Mouse (Mus musculus): ENCODE measurements around the gene BC107364. TPM values are rescaled to one million over a fixed set of nuclear protein-coding genes. Genes with fewer than 3 reads are reported as not detected.
"Not testable (repeated sequence)": the region's sequence is repeated elsewhere in the genome, so short reads cannot be mapped to it uniquely, and the experiment has no call there.

Gene BC107364
- total RNA-seq, 2 experiments from 2014 or later, result not detected

DNA sequence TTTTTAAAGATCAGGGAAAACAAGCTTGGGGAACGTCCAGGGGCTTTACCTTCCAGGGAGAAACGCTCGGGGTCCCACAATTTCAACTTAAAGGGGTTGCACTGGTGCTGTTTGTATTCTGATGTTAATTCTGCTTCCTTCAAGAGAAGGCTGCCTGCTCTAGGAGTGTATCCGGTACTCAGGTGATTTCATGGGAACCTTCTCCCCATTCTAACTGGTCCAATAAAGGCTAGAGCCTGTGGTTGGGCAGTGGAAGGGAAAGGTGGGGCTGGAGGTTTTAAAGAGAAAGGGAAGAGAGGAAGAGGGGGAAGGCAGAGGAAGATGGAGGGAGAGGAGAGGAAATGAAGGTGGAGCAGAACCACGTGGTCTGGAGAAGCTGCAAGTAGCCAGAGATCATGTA is 33.2 kb downstream of the BC107364 start:
- ATAC-seq (replicated peaks; ENCODE audit: low FRiP score, poor library complexity, severe bottlenecking), result not testable (repeated sequence)

DNA sequence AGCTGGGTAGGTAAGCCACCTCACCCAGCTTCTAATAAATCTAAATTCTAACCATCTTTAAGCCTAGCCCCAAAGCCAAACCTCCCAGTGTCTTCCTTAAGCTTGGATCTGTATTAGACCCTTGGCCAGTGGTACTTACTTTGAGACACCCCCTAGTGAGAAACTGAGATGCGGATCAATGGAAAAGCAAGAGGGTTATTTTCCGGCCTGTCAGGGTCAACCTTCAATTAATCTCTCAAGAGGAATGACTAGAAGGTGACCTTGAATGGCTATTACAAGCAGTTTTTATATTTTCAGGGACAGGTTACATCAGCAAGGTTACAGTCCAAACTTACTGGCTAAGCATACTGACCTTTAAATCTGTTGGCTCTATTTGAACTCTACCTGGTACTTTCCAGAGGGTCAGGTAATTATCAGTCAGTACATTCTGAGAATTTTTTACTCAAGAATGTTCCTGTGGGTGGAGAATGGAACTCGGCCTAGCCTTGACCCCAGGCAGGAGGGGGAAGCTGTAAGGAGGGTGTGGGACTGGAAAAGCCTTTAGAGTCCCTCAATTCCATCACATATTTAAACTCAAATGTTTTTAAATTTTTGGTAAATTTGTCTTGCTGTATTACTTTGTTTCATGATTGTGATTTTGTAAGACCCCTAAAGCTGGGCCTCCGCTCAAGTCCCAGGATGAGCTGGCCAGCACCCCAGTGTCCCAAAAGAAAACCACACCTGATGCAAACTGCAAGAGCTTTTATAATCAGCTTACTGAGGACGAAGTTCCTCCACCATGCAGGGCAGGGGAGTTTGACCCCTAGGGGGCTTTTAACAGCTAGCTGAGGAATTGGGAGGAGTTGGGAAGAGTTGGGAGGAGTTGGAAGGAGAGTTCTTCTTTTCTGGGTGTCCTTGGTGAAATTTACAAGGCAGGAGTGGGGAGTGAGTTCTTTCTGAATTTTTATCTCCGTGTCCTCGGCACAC is 34.0 kb downstream of the BC107364 start:
- no peak for ATAC-seq (replicated peaks; ENCODE audit: low FRiP score, poor library complexity, severe bottlenecking)

DNA sequence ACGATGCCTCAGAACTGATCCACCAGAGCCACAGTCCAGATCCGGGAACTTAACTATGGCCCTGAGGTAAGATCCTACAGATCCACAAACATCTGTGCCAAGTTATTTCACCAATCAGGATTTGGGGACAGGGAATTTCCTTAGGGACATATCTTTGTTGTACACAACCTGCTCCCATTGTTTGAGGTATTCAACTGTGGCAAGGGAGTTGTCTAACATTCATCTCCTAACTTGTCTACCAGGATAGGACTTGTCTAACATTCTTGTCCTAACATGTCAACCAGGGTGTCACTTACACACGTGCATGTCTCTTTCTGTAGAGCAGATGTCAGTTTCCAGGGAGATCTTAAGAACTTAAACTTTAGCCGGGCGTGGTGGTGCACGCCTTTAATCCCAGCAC is 35.5 kb downstream of the BC107364 start:
- no peak for ATAC-seq (replicated peaks; ENCODE audit: low FRiP score, poor library complexity, severe bottlenecking)

DNA sequence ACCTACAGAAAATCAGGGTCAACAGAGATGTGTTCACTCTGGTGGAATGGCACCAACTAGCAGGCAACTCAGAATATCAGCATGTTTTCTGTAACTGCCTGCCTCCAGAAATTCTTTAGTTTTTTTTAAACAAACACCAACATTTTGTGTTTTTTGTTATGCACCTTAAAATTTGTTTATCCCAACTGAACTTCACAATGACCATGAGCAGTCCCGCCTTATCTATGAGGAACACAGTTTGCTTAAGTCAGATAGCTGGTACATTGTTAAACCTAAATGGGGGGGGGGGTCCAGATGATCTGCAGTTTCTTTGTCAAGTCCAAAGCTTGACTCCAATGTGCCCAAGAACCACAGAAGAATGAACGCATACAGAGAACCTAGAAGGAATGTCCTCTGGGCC is 36.0 kb downstream of the BC107364 start:
- no peak for ATAC-seq (replicated peaks; ENCODE audit: low FRiP score, poor library complexity, severe bottlenecking)

DNA sequence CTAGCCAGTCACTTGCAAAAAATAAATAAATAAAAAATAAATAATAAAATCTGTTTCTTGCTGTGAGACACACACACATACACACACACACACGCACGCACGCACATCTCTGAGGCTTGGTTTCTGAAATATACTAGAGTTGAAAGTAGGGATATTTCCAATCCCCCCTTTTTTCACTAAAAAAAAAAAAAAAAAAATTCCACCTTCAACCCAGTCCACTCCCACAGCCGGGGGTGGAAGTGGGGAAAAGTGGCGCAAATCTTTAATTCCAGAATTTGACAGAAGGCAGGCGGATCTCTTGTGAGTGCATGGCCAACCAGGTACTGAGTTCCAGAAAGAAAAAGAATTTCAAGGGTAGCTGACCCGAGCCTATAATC is 37.2 kb downstream of the BC107364 start:
- no peak for ATAC-seq (replicated peaks; ENCODE audit: low FRiP score, poor library complexity, severe bottlenecking)

DNA sequence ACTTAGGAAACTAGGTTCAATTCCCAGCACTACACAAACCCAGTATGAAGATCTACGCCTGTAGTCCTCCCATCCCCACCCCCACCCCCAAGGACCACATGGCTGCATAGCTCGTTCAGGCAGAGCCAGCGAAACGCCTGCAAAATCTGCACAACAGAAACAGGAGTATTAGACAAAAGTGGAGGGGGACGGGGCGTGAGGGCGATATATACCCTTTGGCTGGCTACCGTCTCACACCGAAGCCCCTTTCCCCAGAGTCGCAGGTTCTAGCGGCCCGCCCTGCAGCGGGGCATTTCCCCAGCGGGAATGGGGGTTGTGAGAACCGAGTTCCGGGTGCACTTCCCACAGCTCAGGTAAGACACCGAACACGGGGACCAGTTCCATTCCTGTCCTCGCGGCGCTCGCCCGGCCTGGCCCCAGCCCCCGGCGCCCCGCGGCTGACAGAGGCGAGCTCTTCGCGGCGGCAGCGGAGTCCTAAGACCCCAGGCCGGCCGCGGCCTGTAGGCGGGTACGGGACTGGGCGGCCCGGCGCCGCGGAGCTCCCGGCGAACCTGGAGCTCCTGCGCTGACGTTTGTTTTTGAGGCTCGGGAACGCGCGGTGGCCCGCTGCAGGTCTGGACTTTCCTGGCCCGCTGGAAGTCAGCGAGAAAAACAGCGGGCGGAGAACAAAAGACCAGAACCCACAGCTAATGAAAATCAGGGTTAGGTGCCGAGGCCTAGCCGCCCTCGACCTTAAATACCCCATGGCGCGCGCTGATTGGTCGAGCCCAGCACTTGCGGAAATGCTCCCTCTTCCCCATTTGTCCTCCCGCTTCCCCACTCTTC is 37.8 kb downstream of the BC107364 start:
- ATAC-seq (replicated peaks; ENCODE audit: low FRiP score, poor library complexity, severe bottlenecking), result peak; percentile 97

DNA sequence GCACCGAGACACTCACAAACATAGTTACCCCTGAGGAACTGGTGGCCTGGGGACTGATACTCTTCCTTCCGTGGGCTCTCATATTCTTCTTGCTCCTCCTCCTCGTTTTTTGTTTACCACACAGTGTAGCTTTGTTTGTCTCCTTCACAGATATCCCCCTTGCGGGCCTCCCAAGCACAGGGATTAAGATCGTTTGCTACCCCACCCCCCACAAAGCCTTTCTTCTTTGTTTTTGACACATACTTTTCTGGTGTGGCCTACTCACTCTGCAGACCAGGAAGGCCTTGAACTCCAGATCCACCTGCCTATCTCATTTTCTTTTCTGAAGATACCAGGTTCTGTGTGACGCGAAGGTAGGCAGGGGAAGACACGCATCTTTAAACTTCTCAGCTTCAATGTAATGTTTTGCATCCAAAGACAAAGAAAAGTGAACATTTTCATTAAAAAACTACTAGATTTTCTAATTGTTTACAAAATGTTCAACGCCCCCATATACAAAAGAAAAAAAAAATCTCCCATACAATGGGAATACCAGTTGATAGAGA is 38.5 kb downstream of the BC107364 start:
- no peak for ATAC-seq (replicated peaks; ENCODE audit: low FRiP score, poor library complexity, severe bottlenecking)

DNA sequence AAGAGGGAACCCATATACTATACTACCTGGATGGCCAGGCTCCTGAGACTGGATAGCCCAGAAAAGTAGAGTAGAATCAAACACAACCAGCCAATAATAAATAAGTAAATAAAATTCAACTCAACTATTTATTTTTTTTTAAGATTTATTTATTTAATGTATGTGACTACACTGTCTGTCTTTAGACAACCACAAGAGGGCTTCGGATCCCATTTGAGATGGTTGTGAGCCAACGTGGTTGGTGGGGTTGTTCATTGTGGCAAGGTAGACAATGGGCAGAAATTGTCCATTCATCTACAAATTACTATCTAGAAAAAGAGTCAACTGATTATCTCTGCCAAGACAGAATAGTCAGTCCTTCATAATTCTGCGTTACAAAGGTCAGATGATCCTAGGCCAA is 40.3 kb downstream of the BC107364 start:
- no peak for ATAC-seq (replicated peaks; ENCODE audit: low FRiP score, poor library complexity, severe bottlenecking)

DNA sequence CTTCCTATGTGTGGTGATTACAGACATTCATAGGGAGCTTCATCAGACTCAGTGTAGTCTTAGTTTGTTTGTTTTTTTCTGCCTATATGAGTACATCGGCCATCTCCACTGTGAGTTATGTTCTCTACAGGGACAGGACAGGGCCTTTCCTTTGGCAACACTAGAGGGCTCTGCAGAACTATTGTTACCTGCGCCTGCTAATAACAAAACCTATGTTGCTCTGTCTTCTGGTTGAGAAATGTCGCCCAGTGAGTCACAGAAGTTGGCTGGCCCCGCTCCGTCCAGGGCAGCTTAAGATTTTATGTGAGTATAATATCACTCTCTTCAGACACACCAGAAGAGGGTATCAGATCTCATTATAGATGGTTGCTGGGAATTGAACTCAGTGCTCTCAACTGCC is 41.1 kb downstream of the BC107364 start:
- ATAC-seq (replicated peaks; ENCODE audit: low FRiP score, poor library complexity, severe bottlenecking), result no peak

DNA sequence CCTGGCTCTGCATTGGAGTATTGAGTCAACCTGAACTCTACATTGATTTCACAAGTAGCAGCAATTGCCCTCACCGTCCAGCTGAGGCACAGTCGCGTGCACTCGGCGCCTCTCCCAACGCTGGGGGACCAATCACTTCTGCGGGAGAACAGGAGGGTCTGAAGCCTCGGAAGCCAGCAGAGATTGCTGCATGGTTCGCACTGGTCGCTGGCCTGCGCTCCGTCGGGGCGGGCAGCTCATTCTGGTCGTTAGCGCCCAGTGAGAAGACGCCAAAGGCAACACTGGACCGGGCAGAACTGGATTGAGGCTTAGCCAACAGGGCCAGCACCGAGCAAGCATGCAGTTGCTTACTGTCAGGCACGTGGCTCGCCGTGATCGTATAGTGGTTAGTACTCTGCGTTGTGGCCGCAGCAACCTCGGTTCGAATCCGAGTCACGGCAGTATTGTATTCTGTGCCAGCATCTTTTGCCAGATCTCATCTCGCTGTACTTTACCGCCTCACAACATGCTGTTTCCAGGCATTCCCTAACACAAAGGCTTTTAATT is 42.3 kb downstream of the BC107364 start:
- ATAC-seq (replicated peaks; ENCODE audit: low FRiP score, poor library complexity, severe bottlenecking), result no peak

DNA sequence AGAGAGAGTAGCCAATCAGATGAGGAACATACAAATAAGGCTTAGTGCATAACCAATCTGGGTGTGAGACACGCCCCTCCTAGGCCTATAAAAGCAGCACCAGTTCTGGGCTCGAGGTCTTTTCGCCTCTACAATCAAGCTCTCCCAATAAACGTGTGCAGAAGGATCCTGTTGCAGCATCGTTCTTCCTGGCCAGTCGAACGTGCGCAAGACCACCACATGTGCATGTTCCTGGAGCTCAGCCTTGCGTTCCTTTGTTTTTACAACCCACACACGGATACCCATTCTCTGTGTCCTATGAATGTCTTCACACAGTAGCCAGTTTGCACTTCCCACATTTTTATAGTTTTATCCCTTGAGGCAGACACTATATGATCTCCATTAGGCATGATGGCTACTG is 44.0 kb downstream of the BC107364 start:
- ATAC-seq (replicated peaks; ENCODE audit: low FRiP score, poor library complexity, severe bottlenecking), result not testable (repeated sequence)

DNA sequence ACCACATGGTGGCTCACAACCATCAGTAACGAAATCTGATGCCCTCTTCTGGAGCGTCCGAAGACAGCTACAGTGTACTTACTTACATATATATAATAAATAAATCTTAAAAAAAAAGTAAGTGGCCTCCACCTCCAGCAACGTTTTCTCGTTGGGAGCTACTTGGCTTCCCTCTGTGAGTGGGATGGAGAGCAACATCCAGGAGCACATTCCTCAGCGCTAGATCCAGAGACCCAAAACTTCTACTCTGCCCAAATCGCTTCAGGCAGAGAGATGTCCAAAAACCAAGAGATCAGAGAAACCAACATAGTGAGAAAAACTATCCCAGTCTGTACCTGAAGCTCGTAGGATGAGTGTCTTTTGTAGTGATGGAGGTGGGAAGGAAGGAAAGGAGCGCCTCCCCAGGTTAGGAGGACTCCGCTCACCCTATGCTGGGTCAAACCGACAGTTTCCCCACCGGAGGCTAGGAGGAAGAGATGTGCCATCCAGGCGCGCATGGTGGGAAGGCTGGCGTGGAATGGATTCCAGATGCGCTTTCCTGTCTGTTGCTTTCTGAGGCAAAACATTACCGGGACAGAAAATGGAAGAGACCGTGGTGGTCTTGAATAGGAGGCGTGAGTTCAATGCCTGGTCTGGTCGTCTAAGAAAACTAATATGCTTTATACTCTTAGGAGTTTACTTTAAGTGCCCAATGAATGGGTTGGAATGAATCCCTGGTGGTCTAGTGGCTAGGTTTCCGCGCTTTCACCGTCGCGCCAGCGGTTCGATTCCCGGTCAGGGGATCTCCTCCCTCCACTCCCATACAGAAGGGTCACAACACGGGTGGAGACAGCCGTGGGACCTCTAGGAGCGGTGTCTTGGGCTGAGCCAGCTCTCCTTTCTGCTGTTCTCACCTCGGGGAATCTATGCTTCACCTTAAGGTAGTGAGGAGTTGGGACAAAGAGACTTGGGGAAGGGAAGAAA is 46.3 kb downstream of the BC107364 start:
- no peak for ATAC-seq (replicated peaks; ENCODE audit: low FRiP score, poor library complexity, severe bottlenecking)

DNA sequence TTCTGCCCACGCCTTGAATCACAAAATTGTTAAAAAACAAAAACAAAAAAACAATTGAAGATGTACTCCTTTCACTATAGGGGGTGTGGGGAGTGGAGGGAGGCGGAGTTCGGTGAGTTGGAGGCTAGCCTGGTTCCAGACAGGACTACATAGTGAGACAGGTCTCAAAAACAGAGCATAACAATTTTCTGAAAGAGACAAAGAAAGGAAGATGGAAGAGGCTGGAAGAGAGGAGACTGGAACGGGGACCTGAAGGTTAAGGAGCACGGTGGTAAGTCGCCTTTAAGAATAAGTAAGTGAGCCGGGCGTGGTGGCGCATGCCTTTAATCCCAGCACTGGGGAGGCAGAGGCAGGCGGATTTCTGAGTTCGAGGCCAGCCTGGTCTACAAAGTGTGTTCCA is 47.1 kb downstream of the BC107364 start:
- ATAC-seq (replicated peaks; ENCODE audit: low FRiP score, poor library complexity, severe bottlenecking), result no peak

DNA sequence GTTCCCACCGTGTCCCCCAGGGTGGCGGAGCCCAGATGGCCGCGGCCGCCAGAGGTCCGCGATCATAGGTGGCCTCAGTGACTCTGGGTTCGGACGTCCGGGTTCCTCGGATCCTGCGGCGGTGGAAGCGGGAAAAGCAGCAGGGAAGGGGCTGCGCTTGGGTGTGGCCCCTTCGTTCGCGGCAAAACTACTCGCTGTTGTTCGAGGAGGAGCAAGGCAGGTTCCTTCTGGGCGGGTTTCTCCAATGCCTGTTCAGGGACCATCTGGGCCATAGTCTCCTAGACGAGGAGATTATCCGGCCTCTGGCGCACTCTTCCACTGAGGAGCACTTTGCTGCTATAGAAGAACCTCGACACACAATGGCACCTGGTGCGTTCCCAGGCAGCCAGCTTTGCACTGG is 47.7 kb downstream of the BC107364 start:
- no peak for ATAC-seq (replicated peaks; ENCODE audit: low FRiP score, poor library complexity, severe bottlenecking)

DNA sequence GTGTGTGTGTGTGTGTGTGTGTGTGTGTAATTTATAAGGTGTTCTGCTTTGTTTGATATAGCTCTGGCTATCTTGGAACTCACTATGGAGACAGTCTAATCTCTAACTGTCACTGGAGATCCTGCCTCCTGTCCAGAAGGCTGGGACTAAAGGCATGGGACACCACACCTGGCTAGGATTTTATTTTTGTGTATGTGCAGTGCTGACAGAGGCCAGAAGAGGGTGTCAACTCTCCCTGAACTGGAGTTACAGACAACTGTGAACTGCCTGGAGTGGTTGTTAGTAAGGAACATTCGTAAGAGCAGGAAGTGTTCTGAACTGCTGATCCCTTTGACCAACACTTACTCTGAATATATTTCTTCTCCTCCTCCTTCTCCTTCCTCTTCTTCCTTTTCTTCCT is 49.1 kb downstream of the BC107364 start:
- ATAC-seq (replicated peaks; ENCODE audit: low FRiP score, poor library complexity, severe bottlenecking), result no peak; the same call in 1 of the 2 replicates

DNA sequence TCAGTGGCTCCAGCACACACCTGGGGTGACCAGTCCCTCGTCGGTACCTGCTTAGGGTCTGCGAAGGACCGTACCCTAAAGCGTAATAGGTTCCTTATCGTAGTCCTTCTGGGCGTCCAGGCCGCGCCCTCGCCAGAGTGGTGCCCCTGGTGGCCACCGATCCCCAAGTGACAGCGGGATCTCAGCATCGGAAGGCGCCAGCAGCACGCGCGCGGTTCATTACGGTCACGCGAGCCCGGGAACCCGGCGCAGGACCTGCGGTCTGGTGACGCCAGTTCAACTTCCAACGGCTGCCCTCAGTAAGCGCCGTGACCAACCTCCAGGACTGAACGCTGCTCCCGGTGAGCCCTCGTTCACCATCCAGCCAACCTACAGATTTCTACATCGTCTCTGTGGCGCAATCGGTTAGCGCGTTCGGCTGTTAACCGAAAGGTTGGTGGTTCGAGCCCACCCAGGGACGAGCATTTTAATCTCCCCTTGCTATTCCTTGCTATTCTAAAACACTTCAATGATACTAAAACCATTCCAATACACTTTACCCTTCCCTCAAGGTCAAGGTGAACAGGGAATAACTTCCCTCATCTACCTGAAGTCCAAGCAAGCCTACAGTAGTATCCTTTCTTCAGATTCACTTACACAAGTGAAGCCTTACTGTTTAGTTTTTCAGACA is 50.1 kb downstream of the BC107364 start:
- ATAC-seq (replicated peaks; ENCODE audit: low FRiP score, poor library complexity, severe bottlenecking), result peak; percentile 73

DNA sequence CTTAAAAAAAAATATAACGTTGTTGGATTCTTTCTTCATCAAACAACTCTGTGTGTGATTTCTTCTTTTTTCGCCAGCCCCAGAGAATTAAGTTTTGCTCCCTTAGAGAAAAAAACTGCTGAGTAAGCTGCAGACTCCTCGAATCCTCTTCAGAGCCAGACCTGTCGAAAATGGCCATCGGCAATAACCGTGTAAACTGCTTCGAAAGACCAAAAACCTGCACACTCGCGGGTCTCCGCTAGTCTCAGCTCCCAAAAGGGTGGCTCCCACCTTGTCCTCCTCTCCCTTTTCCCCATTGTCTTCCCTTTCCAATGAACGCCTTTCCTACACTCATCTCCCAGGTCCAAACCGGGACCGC is 50.7 kb downstream of the BC107364 start:
- ATAC-seq (replicated peaks; ENCODE audit: low FRiP score, poor library complexity, severe bottlenecking), result no peak

DNA sequence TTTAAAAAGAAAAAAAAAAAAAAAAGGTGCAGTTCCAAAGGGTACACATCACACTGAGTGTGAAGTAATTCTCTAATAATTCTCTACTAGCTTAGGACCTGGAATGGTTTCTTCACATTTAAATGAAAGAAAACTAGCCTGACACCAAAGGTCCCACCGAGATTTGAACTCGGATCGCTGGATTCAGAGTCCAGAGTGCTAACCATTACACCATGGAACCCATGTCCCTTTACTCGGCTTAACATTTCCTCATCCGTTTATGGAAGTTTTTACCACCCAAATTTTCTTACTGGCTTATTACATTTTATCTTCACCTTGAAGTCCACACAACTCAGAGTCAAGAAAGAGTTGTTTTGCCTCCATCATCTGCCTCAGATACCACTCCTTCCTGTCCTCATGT is 53.2 kb downstream of the BC107364 start:
- no peak for ATAC-seq (replicated peaks; ENCODE audit: low FRiP score, poor library complexity, severe bottlenecking)

DNA sequence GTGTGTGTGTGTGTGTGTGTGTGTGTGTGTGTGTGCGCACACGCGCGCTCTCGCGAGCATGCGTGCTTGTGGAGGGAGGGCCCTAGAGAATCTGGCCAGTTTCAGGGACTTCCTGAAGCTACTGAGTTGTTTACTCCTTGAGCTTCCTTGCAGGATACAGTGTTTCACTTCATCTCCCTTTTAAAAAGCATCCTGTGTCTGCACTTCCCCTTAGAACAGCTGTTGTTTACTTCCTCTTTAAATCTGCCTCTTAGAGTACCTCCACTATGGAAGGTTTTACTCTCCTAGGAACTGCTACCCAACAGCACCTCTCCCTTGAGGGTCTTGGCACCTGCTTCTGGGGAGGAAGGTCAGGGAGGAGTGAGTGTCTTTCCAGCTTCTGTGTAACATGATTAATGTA is 55.2 kb downstream of the BC107364 start:
- no peak for ATAC-seq (replicated peaks; ENCODE audit: low FRiP score, poor library complexity, severe bottlenecking)
